Mouse (Mus musculus) kidney, embryonic 14.5 days (tissue): ENCODE data around the gene Banf1. TPM values are rescaled to one million over a fixed set of nuclear protein-coding genes. Genes with fewer than 3 reads are reported as not detected.

ENCODE experiments used
- polyA plus RNA-seq: library from polyadenylated mRNA; unstranded; fragments of >200 nt; fragmentation: Nextera tagmentation; extraction: Ambion mirVana; gene quantifications from 2 replicates; pipeline ENCODE4 v1.2.1, GENCODE M21; 2014

The Banf1 gene
- polyA plus RNA-seq, 1 experiment from 2014 or later, result 527 TPM

Other genes starting within 250 kb of the Banf1 start
- gene Klc2, start 248.6 kb downstream of the Banf1 start, polyA plus RNA-seq, result 15.4 and 24.5 TPM in 2 replicates
- gene Pacs1, start 94.0 kb downstream of the Banf1 start, polyA plus RNA-seq, result 17.6 and 30.4 TPM in 2 replicates
- gene Sf3b2, start 71.7 kb downstream of the Banf1 start, polyA plus RNA-seq, result 293 and 384 TPM in 2 replicates
- gene Gal3st3, start 68.8 kb downstream of the Banf1 start, polyA plus RNA-seq, result 2.9 and 4.4 TPM in 2 replicates
- not detected in 2 replicates for gene Catsper1, start 31.4 kb downstream of the Banf1 start, polyA plus RNA-seq
- 1.3 TPM in 1 of 2 replicates, not detected in the other for gene Cst6, start 17.6 kb downstream of the Banf1 start, polyA plus RNA-seq
- gene Eif1ad, start 427 bp downstream of the Banf1 start, polyA plus RNA-seq, result 49.9 and 57.1 TPM in 2 replicates
- gene Sart1, start 21.5 kb upstream of the Banf1 start, polyA plus RNA-seq, result 74.2 and 80.6 TPM in 2 replicates
- 0.16 and 0.35 TPM in 2 replicates for gene Tsga10ip, start 35.4 kb upstream of the Banf1 start, polyA plus RNA-seq
- 191 and 248 TPM in 2 replicates for gene Drap1, start 57.8 kb upstream of the Banf1 start, polyA plus RNA-seq
- 39.0 and 40.8 TPM in 2 replicates for gene AI837181, start 58.0 kb upstream of the Banf1 start, polyA plus RNA-seq
- gene Fosl1, start 80.4 kb upstream of the Banf1 start, polyA plus RNA-seq, result not detected in 2 replicates
- gene Ccdc85b, start 90.7 kb upstream of the Banf1 start, polyA plus RNA-seq, result 8.5 and 11.3 TPM in 2 replicates
- 122 and 125 TPM in 2 replicates for gene Fibp, start 93.4 kb upstream of the Banf1 start, polyA plus RNA-seq
- 0.54 TPM in 2 replicates for gene Ctsw, start 101.3 kb upstream of the Banf1 start, polyA plus RNA-seq
- 109 and 139 TPM in 2 replicates for gene Efemp2, start 106.8 kb upstream of the Banf1 start, polyA plus RNA-seq
- 36.2 and 42.2 TPM in 2 replicates for gene Mus81, start 121.2 kb upstream of the Banf1 start, polyA plus RNA-seq
- gene Cfl1, start 123.3 kb upstream of the Banf1 start, polyA plus RNA-seq, result 3,114 and 3,144 TPM in 2 replicates
- gene 1700020D05Rik, start 136.6 kb upstream of the Banf1 start, polyA plus RNA-seq, result 0.19 TPM in 1 of 2 replicates, not detected in the other
- gene Snx32, start 143.4 kb upstream of the Banf1 start, polyA plus RNA-seq, result 5.7 and 6.5 TPM in 2 replicates
- gene Ovol1, start 193.5 kb upstream of the Banf1 start, polyA plus RNA-seq, result 11.1 and 11.8 TPM in 2 replicates
- gene Ap5b1, start 200.9 kb upstream of the Banf1 start, polyA plus RNA-seq, result 7.6 and 9.2 TPM in 2 replicates
- 159 and 182 TPM in 2 replicates for gene Rnaseh2c, start 234.7 kb upstream of the Banf1 start, polyA plus RNA-seq
- gene Kat5, start 243.1 kb upstream of the Banf1 start, polyA plus RNA-seq, result 31.5 and 36.0 TPM in 2 replicates